Mouse (Mus musculus): ENCODE data around the gene Ccdc117.

DNA sequence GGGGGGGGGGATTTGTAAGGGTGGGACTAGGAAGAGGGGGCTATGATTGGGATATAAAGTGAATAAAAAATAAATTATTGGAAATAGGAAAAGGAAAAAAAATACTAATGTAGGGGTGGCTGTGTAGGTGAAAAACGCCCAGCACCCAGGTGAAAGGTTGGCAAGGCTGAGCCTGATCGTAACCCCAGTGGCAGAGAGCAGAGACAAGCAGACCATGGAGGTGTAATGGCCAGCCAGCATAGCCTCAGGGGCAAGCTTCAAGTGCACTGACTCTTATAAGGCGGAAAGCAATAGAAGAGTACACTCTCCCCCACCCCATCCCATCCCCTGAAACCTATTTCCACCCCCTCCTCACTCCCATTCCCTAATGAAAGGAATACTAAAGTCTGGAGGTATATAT lies 22.3 kb downstream of the Ccdc117 start:
- TF ChIP-seq CTCF (IDR thresholded peaks at IDR 0.05; ENCODE audit: low read depth, low read length) (no peak), POLR2A (IDR thresholded peaks at IDR 0.05; ENCODE audit: insufficient read depth, low read length) (no peak), EP300 (IDR thresholded peaks at IDR 0.05; ENCODE audit: insufficient read depth, low read depth, low read length) (no peak)
